Mouse (Mus musculus): Measurements from ENCODE around the gene Bace2. TPM values are rescaled to one million over a fixed set of nuclear protein-coding genes. Genes with fewer than 3 reads are reported as not detected.

The Bace2 gene
- polyA plus RNA-seq, 1 experiment: 4.4 TPM

DNA sequence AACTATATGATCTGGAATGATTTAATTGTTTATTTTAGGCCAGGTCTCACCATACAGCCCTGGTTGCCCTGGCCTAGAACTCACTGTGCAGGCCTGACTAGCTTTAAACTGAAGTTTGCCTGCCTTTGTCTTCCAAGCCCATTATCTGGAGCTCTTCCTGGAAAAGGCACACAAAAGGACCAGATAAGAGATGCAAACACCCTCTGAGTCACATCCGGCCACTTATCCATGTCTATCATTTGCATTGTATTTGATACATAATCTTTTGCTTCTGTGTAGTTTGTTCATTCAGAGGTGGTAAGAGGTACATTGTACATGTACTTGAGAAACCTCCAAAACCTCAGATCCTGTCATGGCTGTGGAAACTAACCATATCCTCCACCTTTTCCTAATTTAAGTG is 67.1 kb downstream of the Bace2 start:
- TF ChIP-seq CTCF (IDR thresholded peaks at IDR 0.05; ENCODE audit: insufficient read depth, low read length) (no peak), POLR2A (IDR thresholded peaks at IDR 0.05; ENCODE audit: borderline replicate concordance, extremely low read depth, low read depth, low read length) (no peak)
- H3K4me3 ChIP-seq (replicated peaks; ENCODE audit: extremely low read depth, low read depth, low read length): no peak overlapping the region
- no peak for DNase-seq
- H3K4me1 ChIP-seq (ENCODE audit: control insufficient read depth, insufficient read depth, low read length): no peaks in the 10 kb centered on the region; the same call in 1 of the 2 replicates
- WGBS: 68% methylated on average over 1 of the region's 1 CpGs

DNA sequence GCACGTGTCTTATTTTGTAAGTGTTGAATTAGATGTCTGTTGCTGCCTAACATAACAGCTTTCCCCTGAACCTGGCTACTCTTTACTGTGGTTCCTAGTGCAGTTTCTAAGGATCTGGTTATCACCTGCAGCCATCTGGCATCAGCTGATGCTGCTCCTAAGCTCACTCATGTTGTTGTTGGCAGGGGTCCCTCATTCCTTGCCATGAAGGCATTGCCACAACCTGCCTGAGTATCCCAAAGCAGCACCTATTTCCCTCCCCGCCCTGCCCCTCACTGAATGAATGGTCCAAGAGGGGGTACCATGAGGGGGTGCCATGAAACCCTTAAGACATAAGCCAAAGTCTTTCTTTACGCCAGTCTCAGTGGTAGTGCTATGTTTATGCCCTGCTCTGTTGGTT is 71.5 kb downstream of the Bace2 start:
- no peak for DNase-seq
- 88% methylated on average over 3 of the region's 3 CpGs for WGBS
- TF ChIP-seq CTCF (IDR thresholded peaks at IDR 0.05; ENCODE audit: insufficient read depth, low read length) (no peak), POLR2A (IDR thresholded peaks at IDR 0.05; ENCODE audit: borderline replicate concordance, extremely low read depth, low read depth, low read length) (no peak)
- H3K4me1 ChIP-seq (ENCODE audit: control insufficient read depth, insufficient read depth, low read length): peaks cover 2% of the 10 kb centered on the region; the same call in 1 of the 2 replicates
- H3K4me3 ChIP-seq (replicated peaks; ENCODE audit: extremely low read depth, low read depth, low read length): no peak overlapping the region

DNA sequence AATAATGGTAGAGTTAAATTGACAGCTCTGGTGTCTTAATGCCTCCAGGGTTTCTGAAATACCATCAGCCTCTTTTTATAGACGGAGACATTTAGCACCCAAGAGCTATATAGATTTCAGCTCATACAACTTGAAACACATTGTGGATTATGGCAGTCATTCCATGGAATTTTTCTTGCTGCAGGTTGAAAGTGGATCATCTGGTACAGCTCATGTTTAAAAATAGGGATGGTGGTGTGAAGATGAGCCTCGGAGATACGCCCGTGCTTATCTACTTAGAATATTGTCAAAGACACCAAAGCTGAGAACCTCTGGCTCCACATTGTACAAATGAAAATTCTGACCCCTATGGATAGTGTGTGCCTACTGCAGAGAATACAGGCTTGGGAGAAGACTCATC is 73.5 kb downstream of the Bace2 start:
- Histone ChIP-seq H3K4me1 (ENCODE audit: control insufficient read depth, insufficient read depth, low read length) (peaks cover 2% of the 10 kb centered on the region; the same call in 1 of the 2 replicates), H3K4me3 (replicated peaks; ENCODE audit: extremely low read depth, low read depth, low read length) (no peak overlapping the region)
- DNase-seq: no peak
- TF ChIP-seq POLR2A (IDR thresholded peaks at IDR 0.05; ENCODE audit: borderline replicate concordance, extremely low read depth, low read depth, low read length) (no peak), CTCF (IDR thresholded peaks at IDR 0.05; ENCODE audit: insufficient read depth, low read length) (no peak)
- WGBS: 93% methylated on average over 4 of the region's 4 CpGs

DNA sequence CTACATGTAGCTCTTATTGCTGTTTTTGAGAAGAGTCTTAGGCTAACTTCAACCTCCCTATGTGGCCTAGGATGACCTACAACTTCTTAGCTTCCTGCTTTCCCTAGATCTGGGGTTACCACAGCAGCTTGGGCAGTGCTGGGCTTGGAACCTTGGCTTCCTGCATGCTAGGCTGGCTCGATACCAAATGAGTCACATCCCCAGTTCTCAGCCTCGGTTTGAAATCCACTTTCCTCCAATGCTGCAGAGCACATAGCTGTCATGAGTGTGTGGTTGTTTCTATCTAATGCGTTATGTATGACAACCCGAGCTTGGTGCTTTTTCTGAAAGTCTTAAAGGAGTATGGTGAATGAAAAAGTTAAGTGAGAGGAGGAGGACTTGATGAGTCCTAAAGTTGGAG is 74.8 kb downstream of the Bace2 start:
- Histone ChIP-seq H3K4me3 (replicated peaks; ENCODE audit: extremely low read depth, low read depth, low read length) (no peak overlapping the region), H3K4me1 (ENCODE audit: control insufficient read depth, insufficient read depth, low read length) (peaks cover 2% of the 10 kb centered on the region; the same call in 1 of the 2 replicates)
- TF ChIP-seq CTCF (IDR thresholded peaks at IDR 0.05; ENCODE audit: insufficient read depth, low read length) (no peak), POLR2A (IDR thresholded peaks at IDR 0.05; ENCODE audit: borderline replicate concordance, extremely low read depth, low read depth, low read length) (no peak)
- 42% methylated on average over 4 of the region's 4 CpGs for WGBS
- no peak for DNase-seq

DNA sequence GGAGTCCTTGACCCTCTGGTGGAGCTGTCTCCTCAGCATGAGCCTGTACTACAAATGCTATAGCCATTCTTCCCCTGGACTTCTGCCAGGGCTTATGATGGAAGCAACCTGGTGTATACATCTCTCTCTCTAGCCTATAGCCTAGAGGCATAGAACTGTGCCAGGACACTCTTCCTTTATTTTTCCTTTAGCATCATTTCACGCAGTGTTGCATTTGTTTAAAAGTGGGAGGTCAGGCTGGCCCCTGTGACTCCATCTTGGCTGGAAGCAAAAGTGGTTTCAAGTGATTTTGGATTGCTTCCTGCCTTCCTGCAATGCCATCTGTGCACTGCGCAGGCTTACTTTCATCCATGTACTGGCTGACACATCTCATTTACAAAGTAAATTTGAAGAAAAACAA is 77.7 kb downstream of the Bace2 start:
- DNase-seq: no peak
- no peak for TF ChIP-seq CTCF (IDR thresholded peaks at IDR 0.05; ENCODE audit: insufficient read depth, low read length)
- H3K4me1 ChIP-seq (ENCODE audit: control insufficient read depth, insufficient read depth, low read length): peaks cover 2% of the 10 kb centered on the region; the same call in 1 of the 2 replicates
- 68% methylated on average over 2 of the region's 2 CpGs for WGBS
- no peak overlapping the region for H3K4me3 ChIP-seq (replicated peaks; ENCODE audit: extremely low read depth, low read depth, low read length)

DNA sequence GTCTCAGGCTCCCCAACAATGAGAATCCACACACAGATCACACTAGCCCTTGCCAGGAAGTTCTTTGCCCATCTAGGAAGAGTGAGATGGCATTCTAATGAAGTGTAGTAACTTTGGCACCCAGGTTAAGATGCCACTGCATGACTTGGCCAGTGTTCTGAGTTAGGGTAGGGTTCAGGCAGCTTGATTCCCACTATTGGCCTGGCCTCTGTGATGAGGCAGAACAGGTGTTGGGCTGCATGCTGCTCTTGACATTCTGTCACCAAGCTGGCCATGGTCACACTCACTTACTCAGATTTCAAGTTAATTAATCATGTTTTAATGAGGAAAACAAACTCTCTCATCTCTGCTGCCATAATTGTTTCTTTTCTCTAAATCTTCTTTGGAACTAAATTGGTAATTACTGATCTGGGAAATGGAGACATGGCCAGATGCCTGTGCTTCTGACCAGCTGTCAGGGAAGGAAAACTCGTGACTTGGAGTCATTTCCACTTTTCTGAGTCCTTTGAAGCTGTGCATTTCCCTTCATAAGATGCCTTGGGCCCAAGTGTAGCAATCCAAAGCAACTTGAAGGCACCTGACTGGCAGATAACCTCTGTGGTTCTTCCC is 81.0 kb downstream of the Bace2 start:
- no peak for DNase-seq
- no peak for TF ChIP-seq CTCF (IDR thresholded peaks at IDR 0.05; ENCODE audit: insufficient read depth, low read length)
- TF ChIP-seq POLR2A (IDR thresholded peaks at IDR 0.05; ENCODE audit: borderline replicate concordance, extremely low read depth, low read depth, low read length): no peak
- WGBS: 48% methylated on average over 1 of the region's 1 CpGs
- Histone ChIP-seq H3K4me3 (replicated peaks; ENCODE audit: extremely low read depth, low read depth, low read length) (no peak overlapping the region), H3K4me1 (ENCODE audit: control insufficient read depth, insufficient read depth, low read length) (no peaks in the 10 kb centered on the region)

DNA sequence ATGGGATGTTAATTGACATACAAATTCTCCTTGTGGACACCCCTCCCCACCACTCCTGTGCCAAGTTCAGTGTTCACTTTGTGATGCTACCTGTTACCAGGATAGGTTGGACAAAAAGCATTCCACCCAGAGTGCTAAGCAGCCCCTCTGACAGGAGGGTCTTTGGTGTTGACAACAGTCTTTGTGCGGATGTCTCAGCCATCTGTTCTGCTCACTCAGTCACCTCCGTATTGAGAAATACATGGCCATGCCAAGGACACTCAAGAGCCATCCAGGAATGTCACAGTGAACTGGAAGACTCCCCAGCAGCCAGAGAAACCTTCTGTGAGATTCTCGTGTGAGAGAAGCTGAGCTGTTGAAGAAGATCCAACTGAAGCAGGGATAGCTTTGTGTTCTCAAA is 81.6 kb downstream of the Bace2 start:
- no peak for DNase-seq
- TF ChIP-seq POLR2A (IDR thresholded peaks at IDR 0.05; ENCODE audit: borderline replicate concordance, extremely low read depth, low read depth, low read length): no peak
- TF ChIP-seq CTCF (IDR thresholded peaks at IDR 0.05; ENCODE audit: insufficient read depth, low read length): no peak
- Histone ChIP-seq H3K4me1 (ENCODE audit: control insufficient read depth, insufficient read depth, low read length) (no peaks in the 10 kb centered on the region), H3K4me3 (replicated peaks; ENCODE audit: extremely low read depth, low read depth, low read length) (no peak overlapping the region)
- WGBS: 62% methylated on average over 3 of the region's 3 CpGs

DNA sequence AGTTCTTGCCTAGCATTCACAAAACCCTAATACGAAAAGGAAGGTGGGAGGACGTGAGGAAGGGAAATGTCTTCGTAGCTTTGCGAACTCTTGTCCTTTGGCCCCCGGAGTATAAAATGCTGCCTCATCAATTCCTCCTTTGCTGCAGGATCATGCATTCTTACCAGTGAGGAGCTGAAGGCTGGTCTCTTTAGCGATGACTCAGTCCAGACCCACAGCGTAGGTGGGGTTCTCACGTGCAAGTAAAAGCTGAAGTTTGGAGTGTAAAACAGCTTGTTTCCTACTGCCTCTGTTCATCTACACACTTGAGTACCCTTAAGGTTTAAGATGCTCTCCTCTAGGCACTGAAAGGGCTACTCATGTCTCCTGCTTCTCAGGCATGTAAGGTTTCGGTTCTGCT is 85.4 kb downstream of the Bace2 start:
- no peak for TF ChIP-seq POLR2A (IDR thresholded peaks at IDR 0.05; ENCODE audit: borderline replicate concordance, extremely low read depth, low read depth, low read length)
- TF ChIP-seq CTCF (IDR thresholded peaks at IDR 0.05; ENCODE audit: insufficient read depth, low read length): no peak
- DNase-seq: no peak
- H3K4me1 ChIP-seq (ENCODE audit: control insufficient read depth, insufficient read depth, low read length): no peaks in the 10 kb centered on the region
- 62% methylated on average over 9 of the region's 9 CpGs for WGBS
- no peak overlapping the region for H3K4me3 ChIP-seq (replicated peaks; ENCODE audit: extremely low read depth, low read depth, low read length)

DNA sequence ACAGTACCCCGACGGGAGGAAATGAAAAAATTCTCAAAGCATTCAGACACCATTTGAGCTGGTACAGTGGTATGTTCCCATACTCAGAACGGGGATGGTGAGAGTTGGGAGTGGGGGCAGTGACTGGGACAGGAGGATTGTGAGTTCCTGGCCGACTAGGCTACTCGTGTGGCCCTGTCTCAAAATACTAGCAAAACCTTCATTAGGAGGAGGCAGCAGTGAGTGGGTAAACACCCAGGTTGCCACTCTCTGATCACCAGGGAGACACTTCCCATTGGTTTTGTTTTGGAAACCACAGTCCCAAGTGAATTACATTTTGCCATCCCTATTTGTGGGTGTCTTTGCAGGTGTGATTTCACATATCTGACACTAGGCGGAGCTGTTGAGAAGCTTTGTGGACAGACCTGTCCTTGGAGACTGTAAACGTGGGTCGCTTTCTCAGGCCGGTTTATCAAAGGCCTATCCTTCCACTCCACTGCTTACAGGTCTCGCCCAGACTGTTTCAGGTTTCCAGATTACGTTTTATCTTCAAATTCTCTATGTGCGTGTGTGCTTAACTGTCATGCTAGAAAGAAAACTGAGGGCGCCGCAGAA is 87.2 kb downstream of the Bace2 start:
- Histone ChIP-seq H3K4me3 (replicated peaks; ENCODE audit: extremely low read depth, low read depth, low read length) (no peak overlapping the region), H3K4me1 (ENCODE audit: control insufficient read depth, insufficient read depth, low read length) (no peaks in the 10 kb centered on the region)
- DNase-seq: peak; percentile 34
- no peak for TF ChIP-seq POLR2A (IDR thresholded peaks at IDR 0.05; ENCODE audit: borderline replicate concordance, extremely low read depth, low read depth, low read length)
- TF ChIP-seq CTCF (IDR thresholded peaks at IDR 0.05; ENCODE audit: insufficient read depth, low read length): peak; percentile 61
- WGBS: 45% methylated on average over 14 of the region's 14 CpGs

DNA sequence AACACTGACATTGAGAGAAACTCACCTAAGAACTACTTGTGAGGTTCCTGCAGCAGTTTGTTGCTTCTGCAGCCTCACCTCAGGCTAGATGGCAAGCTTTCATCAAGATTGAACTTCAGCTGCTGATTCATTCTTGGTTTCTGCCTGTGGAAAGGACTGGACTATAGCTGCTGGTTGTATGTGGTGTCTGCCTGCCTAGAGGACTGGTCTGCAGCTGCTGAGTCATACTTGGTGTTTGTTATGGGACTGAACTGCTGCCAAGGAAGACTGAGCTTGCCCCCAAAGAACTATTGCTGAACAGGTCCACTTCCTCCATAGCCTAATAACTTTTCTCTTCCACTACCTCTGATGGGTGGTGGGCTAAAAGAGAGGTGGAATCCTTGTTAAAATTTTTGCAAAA is 90.8 kb downstream of the Bace2 start:
- TF ChIP-seq POLR2A (IDR thresholded peaks at IDR 0.05; ENCODE audit: borderline replicate concordance, extremely low read depth, low read depth, low read length) (no peak), CTCF (IDR thresholded peaks at IDR 0.05; ENCODE audit: insufficient read depth, low read length) (no peak)
- no peak for DNase-seq
- Histone ChIP-seq H3K4me3 (replicated peaks; ENCODE audit: extremely low read depth, low read depth, low read length) (no peak overlapping the region), H3K4me1 (ENCODE audit: control insufficient read depth, insufficient read depth, low read length) (no peaks in the 10 kb centered on the region)

All from lung, adult 2 months (tissue).